Mouse (Mus musculus): ENCODE results near the gene 4931406P16Rik. TPM values are rescaled to one million over a fixed set of nuclear protein-coding genes. Genes with fewer than 3 reads are reported as not detected.
A peak's percentile ranks its signal among the peaks of the same experiment; 100 is the strongest.

4931406P16Rik gene
- total and polyA plus RNA-seq, 3 experiments = 23.5 to 45.7 (median 25.5) TPM

DNA sequence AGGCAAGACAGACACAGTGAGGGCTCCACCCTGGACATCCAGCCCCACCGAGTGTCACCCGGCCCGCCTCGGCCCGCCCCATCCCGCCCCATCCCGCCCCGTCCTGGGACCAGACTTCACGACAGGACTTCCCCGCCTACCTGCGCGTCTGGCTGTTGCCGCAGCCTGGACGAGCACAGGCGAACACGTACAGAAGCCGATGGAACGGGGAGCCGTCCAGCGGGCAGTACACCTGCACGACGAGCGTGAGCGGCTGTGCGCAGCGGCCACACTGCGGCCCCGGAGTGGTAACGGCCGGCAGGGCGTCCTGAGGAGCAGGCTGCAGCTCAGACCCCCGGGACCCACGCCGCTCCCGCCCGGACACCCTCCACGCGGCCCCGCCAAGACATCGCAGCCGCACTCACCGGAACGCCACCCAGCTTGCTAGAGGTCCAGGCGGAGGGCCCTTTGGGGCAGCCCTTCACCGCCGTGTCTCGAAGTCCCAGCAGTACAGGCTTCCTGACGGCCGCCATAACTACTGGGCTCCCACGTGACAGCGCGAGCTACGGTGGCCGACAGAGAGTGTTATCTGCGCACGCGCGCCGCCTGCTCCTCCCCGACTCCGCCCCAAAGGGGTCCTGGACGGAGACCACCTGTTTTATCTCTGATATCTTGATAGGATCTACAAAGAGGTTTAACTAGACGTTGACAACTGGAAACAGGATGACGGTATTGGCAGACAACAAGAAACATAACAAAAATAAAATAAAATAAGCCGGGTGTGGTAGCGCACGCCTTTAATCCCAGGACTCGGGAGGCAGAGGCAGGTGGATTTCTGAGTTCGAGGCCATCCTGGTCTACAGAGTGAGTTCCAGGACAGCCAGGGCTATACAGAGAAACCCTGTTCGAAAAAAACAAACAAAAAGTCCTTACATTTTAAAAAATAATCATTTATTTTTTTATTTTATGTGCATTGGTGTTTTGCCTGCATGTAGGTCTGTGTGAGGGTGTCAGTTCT lies 116.9 kb downstream of the 4931406P16Rik start, which contains the start of gene Pdcd2l:
Gene Pdcd2l (minus strand): TSS at position 530 of the 997 bp plus-strand sequence.
- TF ChIP-seq TAL1 (conservative IDR thresholded peaks at IDR 0.05; ENCODE audit: low read depth, low read length) = no peak
- no peak for TF ChIP-seq CTCF (IDR thresholded peaks at IDR 0.05; ENCODE audit: low read depth, low read length)
- TF ChIP-seq GATA2 (IDR thresholded peaks at IDR 0.05; ENCODE audit: borderline replicate concordance, low read depth, low read length) = no peak
- no peak for TF ChIP-seq GATA1 (IDR thresholded peaks at IDR 0.05; ENCODE audit: borderline replicate concordance, low read length)
- no peak; the same call in 1 of the 2 replicates for TF ChIP-seq POLR2AphosphoS5 (IDR thresholded peaks at IDR 0.05; ENCODE audit: insufficient replicate concordance, low read depth, low read length)
- Histone ChIP-seq H3K4me1 (ENCODE audit: insufficient read depth, low read depth, low read length) (peaks cover 40% of the 10 kb centered on the region), H3K9me3 (replicated peaks) (no peaks in the 10 kb centered on the region), H3K4me3 (ENCODE audit: low read depth, low read length) (peak within 1 kb of the TSS; percentile 100), H3K36me3 (replicated peaks) (peaks cover 53% of the 10 kb centered on the region), H3K27me3 (ENCODE audit: insufficient read depth, low read length) (no peaks in the 10 kb centered on the region)
- DNase-seq (ENCODE audit: low spot score) = peak; percentile 70
- ATAC-seq (ENCODE audit: extremely low read depth, insufficient number of reproducible peaks, low FRiP score, poor library complexity, severe bottlenecking) = peak; percentile 67

DNA sequence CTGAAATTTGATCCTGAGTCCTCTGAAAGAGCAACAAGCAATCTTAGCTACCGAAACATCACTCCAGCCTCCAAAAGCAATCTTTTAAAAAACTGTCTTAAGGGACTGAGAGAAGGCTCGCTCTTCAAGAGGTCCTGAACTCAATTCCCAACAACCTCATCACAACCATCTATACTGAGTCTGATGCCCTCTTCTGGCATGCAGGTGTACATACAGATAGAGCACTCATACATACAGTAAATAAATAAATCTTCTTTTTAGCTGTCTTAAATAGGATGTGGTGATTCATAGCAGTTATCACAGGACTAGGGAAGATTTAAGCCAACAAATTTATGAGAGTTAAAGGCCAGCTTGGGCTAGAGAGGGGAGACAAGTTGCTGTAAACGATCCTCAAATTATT lies 117.7 kb downstream of the 4931406P16Rik start:
- ATAC-seq (ENCODE audit: extremely low read depth, insufficient number of reproducible peaks, low FRiP score, poor library complexity, severe bottlenecking) = no peak
- Histone ChIP-seq H3K4me1 (ENCODE audit: insufficient read depth, low read depth, low read length) (peaks cover 34% of the 10 kb centered on the region), H3K4me3 (ENCODE audit: low read depth, low read length) (peak overlapping the region; percentile 100), H3K9me3 (replicated peaks) (no peaks in the 10 kb centered on the region), H3K36me3 (replicated peaks) (peaks cover 45% of the 10 kb centered on the region), H3K27me3 (ENCODE audit: insufficient read depth, low read length) (no peaks in the 10 kb centered on the region)
- TF ChIP-seq GATA2 (IDR thresholded peaks at IDR 0.05; ENCODE audit: borderline replicate concordance, low read depth, low read length) (no peak), CTCF (IDR thresholded peaks at IDR 0.05; ENCODE audit: low read depth, low read length) (no peak), POLR2AphosphoS5 (IDR thresholded peaks at IDR 0.05; ENCODE audit: insufficient replicate concordance, low read depth, low read length) (no peak), TAL1 (conservative IDR thresholded peaks at IDR 0.05; ENCODE audit: low read depth, low read length) (no peak), GATA1 (IDR thresholded peaks at IDR 0.05; ENCODE audit: borderline replicate concordance, low read length) (no peak)
- DNase-seq (ENCODE audit: low spot score) = no peak

DNA sequence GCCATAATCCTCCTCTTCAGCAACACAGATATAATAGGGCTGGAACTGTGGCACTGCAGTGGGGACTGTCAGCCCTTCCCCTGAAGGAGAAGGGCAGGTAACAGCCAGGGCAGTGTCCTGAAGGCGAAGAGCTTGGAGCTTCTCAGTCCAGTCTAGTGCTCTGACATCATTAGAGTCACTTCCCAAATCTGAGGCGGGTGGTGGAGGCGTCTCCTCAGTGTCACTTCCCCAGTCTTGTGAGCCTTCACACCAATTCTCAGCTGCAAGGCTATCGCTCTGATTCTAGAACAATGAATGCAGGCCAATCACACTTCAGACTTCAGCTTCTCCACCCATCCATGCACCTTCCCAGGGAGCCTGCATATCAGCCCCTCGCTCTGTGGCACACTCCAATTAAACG lies 120.5 kb downstream of the 4931406P16Rik start:
- H3K9me3 ChIP-seq (replicated peaks) = no peaks in the 10 kb centered on the region
- H3K4me1 ChIP-seq (ENCODE audit: insufficient read depth, low read depth, low read length) = peaks cover 41% of the 10 kb centered on the region
- DNase-seq (ENCODE audit: low spot score) (no peak), ATAC-seq (ENCODE audit: extremely low read depth, insufficient number of reproducible peaks, low FRiP score, poor library complexity, severe bottlenecking) (no peak)
- peaks cover 60% of the 10 kb centered on the region for H3K36me3 ChIP-seq (replicated peaks)
- no peaks in the 10 kb centered on the region for H3K27me3 ChIP-seq (ENCODE audit: insufficient read depth, low read length)
- TF ChIP-seq GATA1 (IDR thresholded peaks at IDR 0.05; ENCODE audit: borderline replicate concordance, low read length) (no peak), CTCF (IDR thresholded peaks at IDR 0.05; ENCODE audit: low read depth, low read length) (no peak), TAL1 (conservative IDR thresholded peaks at IDR 0.05; ENCODE audit: low read depth, low read length) (no peak), GATA2 (IDR thresholded peaks at IDR 0.05; ENCODE audit: borderline replicate concordance, low read depth, low read length) (no peak), POLR2AphosphoS5 (IDR thresholded peaks at IDR 0.05; ENCODE audit: insufficient replicate concordance, low read depth, low read length) (no peak)
- H3K4me3 ChIP-seq (ENCODE audit: low read depth, low read length) = no peak overlapping the region

DNA sequence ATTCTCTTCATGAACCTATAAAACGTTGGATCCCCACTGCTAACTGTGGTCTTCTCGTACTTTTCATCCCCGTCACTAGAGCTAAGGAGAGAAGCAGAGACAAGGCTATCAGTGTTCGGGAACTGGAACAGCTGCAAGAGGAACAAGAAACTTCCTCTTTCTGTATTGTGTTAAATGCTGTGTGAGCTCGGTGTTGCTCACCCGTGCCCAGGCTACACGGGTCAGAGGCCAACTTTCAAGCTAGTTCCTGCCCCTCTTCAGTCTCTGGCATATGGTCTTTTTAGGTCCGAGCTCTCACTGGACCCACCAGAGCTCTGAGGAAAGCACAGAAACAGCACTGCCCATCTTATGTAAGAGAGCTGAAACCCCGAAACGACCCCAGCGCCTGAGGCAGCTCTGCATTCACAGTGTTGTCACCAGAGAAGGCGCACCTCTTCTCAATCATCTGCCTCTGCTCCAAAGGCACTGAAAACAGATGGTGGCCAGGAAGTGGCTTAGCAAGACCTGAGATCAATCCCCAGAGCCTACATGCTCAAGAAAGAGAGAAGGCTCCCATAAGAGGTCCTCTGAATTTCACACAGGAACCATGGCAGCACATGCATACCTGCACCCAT lies 123.9 kb downstream of the 4931406P16Rik start:
- Histone ChIP-seq H3K9me3 (replicated peaks) (no peaks in the 10 kb centered on the region), H3K4me1 (ENCODE audit: insufficient read depth, low read depth, low read length) (peaks cover 27% of the 10 kb centered on the region), H3K36me3 (replicated peaks) (peaks cover 80% of the 10 kb centered on the region), H3K4me3 (ENCODE audit: low read depth, low read length) (no peak overlapping the region; the same call in 1 of the 2 replicates), H3K27me3 (ENCODE audit: insufficient read depth, low read length) (no peaks in the 10 kb centered on the region)
- no peak for TF ChIP-seq TAL1 (conservative IDR thresholded peaks at IDR 0.05; ENCODE audit: low read depth, low read length)
- TF ChIP-seq GATA1 (IDR thresholded peaks at IDR 0.05; ENCODE audit: borderline replicate concordance, low read length) = no peak
- TF ChIP-seq POLR2AphosphoS5 (IDR thresholded peaks at IDR 0.05; ENCODE audit: insufficient replicate concordance, low read depth, low read length) = no peak
- DNase-seq (ENCODE audit: low spot score) = peak; percentile 38
- ATAC-seq (ENCODE audit: extremely low read depth, insufficient number of reproducible peaks, low FRiP score, poor library complexity, severe bottlenecking) = peak; percentile 75

Other genes with a start within 250 kb of the 4931406P16Rik start
- not detected in 2 replicates for gene Scgb1b30, start 218.1 kb downstream of the 4931406P16Rik start, total RNA-seq (2014; fragmentation: Nextera tagmentation)
- not detected in 2 replicates for gene Scgb1b30, start 218.1 kb downstream of the 4931406P16Rik start, total RNA-seq (2017)
- not detected in 2 replicates for gene Scgb1b30, start 218.1 kb downstream of the 4931406P16Rik start, polyA plus RNA-seq (2012)
- gene Wtip, start 180.3 kb downstream of the 4931406P16Rik start, total RNA-seq (2014; fragmentation: Nextera tagmentation) = not detected in 2 replicates
- gene Wtip, start 180.3 kb downstream of the 4931406P16Rik start, total RNA-seq (2017) = not detected in 2 replicates
- not detected in 2 replicates for gene Wtip, start 180.3 kb downstream of the 4931406P16Rik start, polyA plus RNA-seq (2012)
- 251 and 253 TPM in 2 replicates for gene Uba2, start 144.0 kb downstream of the 4931406P16Rik start, total RNA-seq (2014; fragmentation: Nextera tagmentation)
- gene Uba2, start 144.0 kb downstream of the 4931406P16Rik start, total RNA-seq (2017) = 334 TPM in 2 replicates
- 57.5 and 69.1 TPM in 2 replicates for gene Uba2, start 144.0 kb downstream of the 4931406P16Rik start, polyA plus RNA-seq (2012)
- gene Pdcd2l, start 116.9 kb downstream of the 4931406P16Rik start, total RNA-seq (2014; fragmentation: Nextera tagmentation) = 36.6 and 38.6 TPM in 2 replicates
- 48.3 and 49.8 TPM in 2 replicates for gene Pdcd2l, start 116.9 kb downstream of the 4931406P16Rik start, total RNA-seq (2017)
- gene Pdcd2l, start 116.9 kb downstream of the 4931406P16Rik start, polyA plus RNA-seq (2012) = 6.9 and 8.0 TPM in 2 replicates
- 522 and 617 TPM in 2 replicates for gene Gpi1, start 83.2 kb downstream of the 4931406P16Rik start, total RNA-seq (2014; fragmentation: Nextera tagmentation)
- gene Gpi1, start 83.2 kb downstream of the 4931406P16Rik start, total RNA-seq (2017) = 590 and 664 TPM in 2 replicates
- gene Gpi1, start 83.2 kb downstream of the 4931406P16Rik start, polyA plus RNA-seq (2012) = 3,102 and 4,494 TPM in 2 replicates
- gene Gm6096, start 62.5 kb downstream of the 4931406P16Rik start, total RNA-seq (2014; fragmentation: Nextera tagmentation) = not detected in 2 replicates
- not detected in 2 replicates for gene Gm6096, start 62.5 kb downstream of the 4931406P16Rik start, total RNA-seq (2017)
- not detected in 2 replicates for gene Gm6096, start 62.5 kb downstream of the 4931406P16Rik start, polyA plus RNA-seq (2012)
- gene Lsm14a, start 79.8 kb upstream of the 4931406P16Rik start, total RNA-seq (2014; fragmentation: Nextera tagmentation) = 105 and 124 TPM in 2 replicates
- 73.3 and 79.5 TPM in 2 replicates for gene Lsm14a, start 79.8 kb upstream of the 4931406P16Rik start, total RNA-seq (2017)
- gene Lsm14a, start 79.8 kb upstream of the 4931406P16Rik start, polyA plus RNA-seq (2012) = 42.7 and 52.3 TPM in 2 replicates